Mouse (Mus musculus) erythroblast, adult 5-6 weeks (primary cell): ENCODE measurements around the gene Nutf2-ps1. TPM values are rescaled to one million over a fixed set of nuclear protein-coding genes. Genes with fewer than 3 reads are reported as not detected.

ENCODE experiments used
- total RNA-seq, 2 experiments: library from RNA; stranded (forward) in 1 of 2; stranded (reverse) in 1 of 2; fragments of 150-400 nt in 1 of 2; fragments of 200-764, 138-1000 nt in 1 of 2; gene quantifications; 2 replicates each; pipeline versions ENCODE4 v1.2.3 to v1.2.4; 2015 to 2017; ENCODE audit warnings: low replicate concordance in 2 of 2

Gene Nutf2-ps1
- total RNA-seq, 2 experiments from 2014 or later = 4.0 to 52.3 TPM

Other genes starting within 250 kb of the Nutf2-ps1 start
- gene Gm10197, start 217.3 kb downstream of the Nutf2-ps1 start, total RNA-seq (2015; ENCODE audit: low replicate concordance) = not detected in 2 replicates
- gene Gm10197, start 217.3 kb downstream of the Nutf2-ps1 start, total RNA-seq (2017; ENCODE audit: low replicate concordance) = not detected in 2 replicates
- gene Smndc1, start 198.5 kb downstream of the Nutf2-ps1 start, total RNA-seq (2015; ENCODE audit: low replicate concordance) = 17.5 and 29.0 TPM in 2 replicates
- gene Smndc1, start 198.5 kb downstream of the Nutf2-ps1 start, total RNA-seq (2017; ENCODE audit: low replicate concordance) = 17.3 and 18.9 TPM in 2 replicates
- 1.9 and 2.9 TPM in 2 replicates for gene Dusp5, start 60.0 kb downstream of the Nutf2-ps1 start, total RNA-seq (2015; ENCODE audit: low replicate concordance)
- 0.42 and 1.8 TPM in 2 replicates for gene Dusp5, start 60.0 kb downstream of the Nutf2-ps1 start, total RNA-seq (2017; ENCODE audit: low replicate concordance)
- gene Smc3, start 11.3 kb upstream of the Nutf2-ps1 start, total RNA-seq (2015; ENCODE audit: low replicate concordance) = 49.2 and 62.9 TPM in 2 replicates
- gene Smc3, start 11.3 kb upstream of the Nutf2-ps1 start, total RNA-seq (2017; ENCODE audit: low replicate concordance) = 80.2 and 115 TPM in 2 replicates
- not detected in 2 replicates for gene Rbm20, start 88.2 kb upstream of the Nutf2-ps1 start, total RNA-seq (2015; ENCODE audit: low replicate concordance)
- not detected in 2 replicates for gene Rbm20, start 88.2 kb upstream of the Nutf2-ps1 start, total RNA-seq (2017; ENCODE audit: low replicate concordance)